Mouse (Mus musculus) heart, adult 9 months (tissue): Measurements from ENCODE around the gene Haus7.
"Not testable (repeated sequence)": the region's sequence is repeated elsewhere in the genome, so short reads cannot be mapped to it uniquely, and the experiment has no call there.

Source experiments
- DNase-seq, 2 experiments: peaks; one replicate each; pipeline ENCODE4 v3.0.0; 2022; ENCODE audit warnings: low spot score in 2 of 2

Gene Haus7

DNA sequence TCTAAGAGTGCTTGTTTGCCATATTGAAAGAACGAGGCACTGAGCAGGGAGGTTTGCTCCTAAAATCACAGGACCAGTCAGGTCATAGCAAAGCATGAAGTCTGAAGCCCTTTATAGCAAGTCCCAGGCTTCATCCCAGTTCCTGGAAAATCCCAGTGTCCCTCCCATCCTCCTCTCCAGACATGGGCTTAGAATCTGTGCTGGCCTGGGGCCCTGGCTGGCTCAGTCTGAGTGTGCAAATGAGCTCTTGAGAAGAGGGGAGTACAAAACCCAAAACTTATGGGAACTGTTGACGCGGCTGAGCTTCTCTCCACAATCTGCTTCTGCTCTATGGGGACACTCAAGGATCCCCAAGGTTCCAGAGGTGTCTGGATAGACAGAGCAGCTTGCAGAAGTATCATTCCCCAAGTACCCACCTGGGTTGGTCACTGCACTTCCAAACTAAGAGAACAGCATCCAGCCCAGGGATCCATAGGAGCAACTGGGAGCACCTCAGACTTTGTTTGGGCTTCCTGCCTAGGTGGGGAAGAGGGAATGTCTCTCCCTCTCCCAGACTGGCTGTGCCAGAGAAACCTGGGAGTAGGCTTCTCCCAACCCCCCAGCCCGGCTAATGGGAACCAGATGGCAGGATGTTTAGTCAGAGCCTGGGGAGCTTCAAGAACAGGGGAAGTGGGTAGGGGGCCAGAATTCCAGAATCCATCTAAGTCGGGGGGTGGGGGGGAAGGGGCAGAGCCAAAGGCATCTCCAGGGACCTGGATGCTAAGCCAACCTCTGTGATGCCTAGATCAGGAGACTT lies 8.8 kb upstream of the Haus7 start:
- peak; percentile 50 to 61 for DNase-seq

- DNase-seq, result peak; percentile 63 to 70
Measured at GRCm38 (mm10) chrX:73465483-73466186, 6.8 kb upstream of the Haus7 start.

GRCm38 (mm10) chrX:73460792-73461191 lies 1.9 kb upstream of the Haus7 start:
- DNase-seq, result no peak

DNA sequence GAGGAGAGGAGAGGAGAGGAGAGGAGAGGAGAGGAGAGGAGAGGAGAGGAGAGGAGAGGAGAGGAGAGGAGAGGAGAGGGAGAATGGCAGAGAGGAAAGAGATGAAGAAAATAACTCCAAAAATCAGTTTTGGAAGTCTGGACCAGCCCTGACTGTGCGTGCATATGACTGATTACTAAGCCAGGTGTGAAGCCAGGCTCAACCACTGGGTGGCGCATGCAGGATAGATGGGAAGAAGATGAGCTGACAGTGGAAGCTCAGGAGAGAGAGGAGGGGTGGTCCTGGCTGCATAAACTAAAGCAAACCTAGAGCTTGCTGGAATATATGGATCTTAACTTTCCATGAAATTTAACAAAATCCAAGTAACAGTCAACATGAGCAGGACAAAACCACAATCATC lies 6.9 kb downstream of the Haus7 start:
- peak in 1 of 2 experiments; percentile 40 for DNase-seq

GRCm38 (mm10) chrX:73441428-73441827 lies 17.4 kb downstream of the Haus7 start:
- no peak for DNase-seq

DNA sequence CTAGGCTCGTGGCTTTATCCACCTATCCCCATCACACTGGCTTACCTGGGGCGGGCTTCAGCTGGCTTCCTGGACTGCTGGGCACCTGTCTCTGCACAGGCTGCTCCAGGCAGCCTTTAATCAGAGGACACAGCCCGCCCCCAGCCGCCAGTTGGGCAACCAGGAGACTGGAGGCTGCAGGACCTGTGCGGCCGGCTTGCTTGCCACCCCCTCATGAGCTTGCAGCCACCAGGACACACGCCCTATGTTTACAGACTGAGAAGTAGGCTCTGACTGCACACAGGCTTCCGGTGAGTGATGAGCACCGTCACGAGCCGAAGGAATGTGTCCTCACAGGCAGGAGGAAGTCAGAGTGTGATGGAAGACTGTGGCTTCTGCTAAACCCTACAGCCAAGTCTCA lies 23.6 kb downstream of the Haus7 start, which contains the start of gene Trex2:
Gene Trex2 (minus strand): TSS at position 93 of the 400 bp plus-strand sequence.
- no peak for DNase-seq

- no peak for DNase-seq
Measured at GRCm38 (mm10) chrX:73432850-73433249, 26.0 kb downstream of the Haus7 start.

DNA sequence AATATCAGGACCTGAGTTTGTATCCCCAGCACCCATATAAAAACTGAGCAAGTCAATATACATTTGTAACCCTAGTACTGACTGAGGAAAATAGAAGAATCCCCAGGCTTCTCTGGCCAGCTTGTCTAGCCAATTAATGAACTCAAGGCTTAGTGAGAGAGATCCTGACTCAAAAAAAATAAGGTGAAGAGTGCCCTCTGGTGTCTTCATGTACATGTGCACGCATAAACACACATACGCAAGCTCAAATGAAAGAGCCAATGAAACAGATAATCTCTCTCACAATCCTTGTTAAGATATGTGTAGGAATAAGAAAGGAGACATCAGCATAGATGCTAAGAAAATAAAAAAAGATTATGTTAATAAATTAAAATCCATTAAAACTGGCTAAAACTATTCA lies 28.8 kb downstream of the Haus7 start:
- DNase-seq, result no peak

GRCm38 (mm10) chrX:73412767-73413166 lies 46.1 kb downstream of the Haus7 start:
- no peak for DNase-seq

DNA sequence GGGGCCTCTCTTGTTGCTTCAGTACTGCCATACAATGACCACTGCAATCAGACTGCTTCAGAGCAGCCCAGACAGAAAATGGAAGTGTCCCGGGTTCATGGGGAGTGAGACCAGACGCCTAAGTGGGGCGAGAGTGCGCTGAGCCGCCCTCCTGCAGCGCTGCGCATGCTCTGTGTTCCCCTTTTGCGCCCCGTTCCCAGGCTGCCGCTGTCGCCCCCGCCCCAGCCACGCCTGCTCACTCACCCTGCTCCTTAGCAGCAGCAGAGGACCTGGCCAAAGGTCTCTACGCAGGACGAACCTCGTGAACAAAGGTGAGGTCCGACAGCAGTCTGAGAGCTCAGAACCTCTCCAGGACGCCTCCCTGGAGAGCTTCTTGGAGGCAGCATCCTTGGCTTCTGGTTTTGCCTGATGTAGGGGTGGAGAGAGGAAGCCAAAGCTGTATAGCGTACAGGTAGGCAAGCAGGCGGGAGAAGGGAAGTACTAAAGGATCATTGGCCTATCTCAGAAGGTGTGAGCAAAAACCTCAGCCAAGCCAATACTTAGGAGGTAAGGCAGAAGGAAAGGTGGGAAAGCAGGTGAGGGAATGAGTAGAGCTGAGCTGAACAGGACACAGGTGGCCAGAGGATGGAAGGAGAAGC lies 47.8 kb downstream of the Haus7 start, which contains the start of gene Zfp92:
Gene Zfp92 (plus strand): TSS at position 217 of the 638 bp plus-strand sequence.
- no peak for DNase-seq

DNA sequence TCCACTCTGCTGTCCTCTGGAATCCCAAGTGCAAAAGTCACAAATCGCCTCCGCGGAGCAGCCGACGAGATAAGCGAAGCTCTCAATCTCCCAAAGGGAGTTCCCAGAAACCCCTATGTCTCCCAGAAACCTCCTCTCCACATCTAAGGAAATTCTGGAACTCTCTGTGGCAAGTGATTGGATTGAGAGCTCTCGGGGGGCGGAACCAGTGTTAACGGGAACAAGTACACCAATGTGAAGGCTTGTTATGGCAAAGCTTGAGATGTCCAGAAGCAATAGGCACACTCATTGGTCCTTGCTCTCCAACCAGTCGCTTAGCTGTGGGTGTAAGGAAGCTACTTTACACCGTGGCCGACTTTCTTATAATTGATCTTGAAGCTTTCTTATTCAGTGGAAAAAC lies 57.2 kb downstream of the Haus7 start:
- DNase-seq, result no peak

DNA sequence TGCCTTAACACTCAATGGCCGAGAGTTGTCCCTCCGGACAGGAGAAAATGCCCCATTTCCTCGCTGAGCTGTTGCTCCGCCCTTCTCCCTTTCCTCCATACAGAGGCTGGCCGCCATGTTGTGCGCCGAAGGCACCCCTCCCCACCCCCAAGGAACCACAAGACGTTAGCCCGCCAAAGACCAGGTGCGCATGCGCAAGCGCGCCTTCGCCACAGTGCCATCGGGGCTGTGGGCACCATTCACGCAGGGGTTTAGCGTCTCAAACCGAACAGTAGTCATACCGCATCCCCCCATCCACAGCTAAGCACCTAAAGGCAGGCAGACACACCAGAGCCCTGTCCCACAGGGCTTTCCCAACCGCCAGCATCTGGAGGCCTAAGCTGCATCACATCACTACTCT lies 57.9 kb downstream of the Haus7 start:
- DNase-seq, result no peak

GRCm38 (mm10) chrX:73398636-73399035 lies 60.2 kb downstream of the Haus7 start, which contains the start of gene Gm18336:
Gene Gm18336, minus strand, starts transcription at chrX:73398736.
- DNase-seq, result not testable (repeated sequence)

DNA sequence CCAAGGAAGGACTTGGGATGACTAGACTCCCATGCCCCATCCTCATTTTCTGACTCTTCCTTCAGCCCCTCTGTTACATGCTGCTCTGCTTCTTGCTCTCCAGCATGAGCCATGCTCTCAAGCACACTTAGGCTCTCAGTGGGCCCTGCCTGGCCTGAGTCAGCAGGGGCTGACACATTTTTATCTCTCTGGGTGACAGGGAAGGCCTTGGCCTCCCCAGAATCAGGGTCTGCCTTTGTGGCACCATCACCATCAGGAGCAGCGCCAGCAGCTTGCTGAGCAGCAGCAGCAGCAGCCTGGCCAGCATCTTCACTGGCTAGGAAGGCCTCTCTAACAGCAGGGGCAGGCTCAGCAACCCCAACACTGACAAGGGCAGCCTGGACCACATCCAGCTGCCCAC lies 62.4 kb downstream of the Haus7 start:
- DNase-seq, result no peak

DNA sequence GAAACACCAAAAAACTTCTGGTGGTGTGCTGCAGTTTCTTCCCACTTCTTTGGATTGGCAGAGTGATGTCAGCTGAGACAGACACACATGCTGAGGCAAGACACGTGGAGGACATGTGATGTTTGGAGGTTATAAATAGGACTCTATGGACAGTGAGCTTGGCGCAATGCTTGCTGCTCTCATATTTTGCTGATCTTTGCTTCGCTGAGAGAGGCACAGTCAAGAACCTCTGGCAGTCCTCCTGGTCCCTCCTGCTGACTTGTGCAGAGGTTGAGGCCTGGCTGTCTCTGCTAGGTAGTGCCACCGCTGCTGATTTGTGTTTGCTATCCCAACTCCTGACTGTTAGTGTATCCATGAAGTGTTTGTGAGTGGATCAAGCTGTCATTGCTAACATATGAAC lies 67.4 kb downstream of the Haus7 start:
- no peak for DNase-seq
